Mouse (Mus musculus) olfactory bulb, adult 2 months (tissue): Measurements from ENCODE around the gene Tnfaip2.

ENCODE experiments used
- CTCF ChIP-seq: fragments of 200-500 bp; IDR thresholded peaks from 2 replicates; pipeline ENCODE4 v1.5.1; 2012; ENCODE audit warnings: low read depth, mild to moderate bottlenecking, low read length, moderate library complexity; ENCODE audit not compliant: insufficient read depth
- POLR2A ChIP-seq: fragments of 200-500 bp; IDR thresholded peaks from 2 replicates; pipeline ENCODE4 v1.6.1; 2012; ENCODE audit warnings: mild to moderate bottlenecking, low read depth, low read length, moderate library complexity; ENCODE audit not compliant: insufficient read depth

GRCm38 (mm10) chr12:111432097-111432496 lies 10.2 kb upstream of the Tnfaip2 start:
- TF ChIP-seq POLR2A: no peak
- no peak for TF ChIP-seq CTCF
